Mouse (Mus musculus) right cerebral cortex, postnatal 14 days (tissue): ENCODE measurements around the gene Gnptg.
"Not testable (repeated sequence)": the region's sequence is repeated elsewhere in the genome, so short reads cannot be mapped to it uniquely, and the experiment has no call there.

ENCODE experiments used
- DNase-seq: peaks from one replicate; pipeline ENCODE4 v3.0.0; 2022

Gnptg gene

DNA sequence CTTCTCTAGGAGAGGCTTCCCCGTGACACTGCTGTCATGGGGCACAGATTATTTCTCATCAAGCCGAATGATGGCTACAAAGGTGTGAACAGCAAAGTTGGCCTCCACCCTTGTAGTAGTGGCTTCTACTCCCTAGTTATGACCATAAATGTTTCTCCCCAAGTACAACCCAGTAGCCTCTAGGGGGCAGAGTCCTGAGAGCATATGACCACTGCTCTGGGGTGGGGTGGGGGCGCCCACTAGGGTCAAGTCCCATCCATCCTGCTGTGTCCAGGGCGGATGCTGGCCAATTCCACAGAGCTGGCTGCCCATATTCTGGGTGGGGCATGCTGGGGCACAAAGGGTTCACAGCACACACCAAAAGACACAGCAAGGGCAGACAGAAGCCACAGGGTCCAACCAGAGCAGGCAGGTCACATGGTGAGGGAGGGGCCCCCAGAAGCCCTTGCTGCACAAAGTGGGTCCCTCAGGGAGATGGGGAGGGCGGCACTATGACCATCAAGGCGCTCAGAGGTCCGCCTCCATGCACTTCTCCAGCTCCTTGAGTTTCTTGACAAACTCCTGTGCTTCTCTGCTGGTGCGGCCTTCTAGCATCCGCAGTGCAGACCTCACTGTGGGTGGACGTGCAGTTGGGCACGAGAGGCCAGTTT lies 3.3 kb upstream of the Gnptg start:
- no peak for DNase-seq

DNA sequence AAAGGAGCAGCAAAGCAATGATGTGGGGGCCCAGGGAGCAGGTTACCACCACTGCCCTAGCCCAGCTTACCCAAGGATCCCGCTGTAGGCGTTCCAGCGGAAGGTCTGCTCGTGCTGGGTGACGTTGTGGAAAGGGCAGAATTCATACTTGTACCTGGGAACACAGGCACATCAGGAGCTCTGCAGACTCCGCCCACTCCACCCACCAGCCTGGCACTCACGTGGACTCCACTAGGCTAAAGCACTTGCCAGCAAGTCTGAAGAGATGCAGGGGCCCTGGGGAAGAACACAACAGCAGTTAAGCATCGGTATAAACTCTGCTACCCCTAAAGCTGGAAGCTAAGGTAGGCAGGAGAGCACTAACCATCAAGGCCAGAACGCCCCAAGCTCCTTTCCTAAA lies 4.3 kb downstream of the Gnptg start:
- no peak for DNase-seq

GRCm38 (mm10) chr17:25231621-25232020 lies 8.3 kb downstream of the Gnptg start:
- not testable (repeated sequence) for DNase-seq

DNA sequence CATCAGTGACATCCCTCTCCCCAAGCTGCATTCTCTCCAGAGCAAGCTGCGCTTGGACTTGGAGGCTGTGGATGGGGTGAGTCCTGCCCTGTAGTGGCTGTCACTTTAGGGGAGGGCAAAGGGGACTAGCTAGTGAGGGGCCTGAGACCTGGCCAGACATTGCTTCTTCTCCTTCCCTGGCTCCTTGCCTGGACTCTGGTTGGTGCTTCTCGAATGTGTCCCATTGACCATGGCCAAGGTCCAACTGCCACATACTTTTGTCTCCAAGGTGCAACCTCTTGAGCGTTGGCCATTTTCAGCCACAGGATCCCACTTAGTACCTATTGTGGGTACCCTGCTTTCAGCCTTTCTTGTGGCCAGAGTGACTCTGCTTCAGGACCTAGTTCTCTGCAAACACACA lies 9.2 kb downstream of the Gnptg start:
- DNase-seq, result no peak

DNA sequence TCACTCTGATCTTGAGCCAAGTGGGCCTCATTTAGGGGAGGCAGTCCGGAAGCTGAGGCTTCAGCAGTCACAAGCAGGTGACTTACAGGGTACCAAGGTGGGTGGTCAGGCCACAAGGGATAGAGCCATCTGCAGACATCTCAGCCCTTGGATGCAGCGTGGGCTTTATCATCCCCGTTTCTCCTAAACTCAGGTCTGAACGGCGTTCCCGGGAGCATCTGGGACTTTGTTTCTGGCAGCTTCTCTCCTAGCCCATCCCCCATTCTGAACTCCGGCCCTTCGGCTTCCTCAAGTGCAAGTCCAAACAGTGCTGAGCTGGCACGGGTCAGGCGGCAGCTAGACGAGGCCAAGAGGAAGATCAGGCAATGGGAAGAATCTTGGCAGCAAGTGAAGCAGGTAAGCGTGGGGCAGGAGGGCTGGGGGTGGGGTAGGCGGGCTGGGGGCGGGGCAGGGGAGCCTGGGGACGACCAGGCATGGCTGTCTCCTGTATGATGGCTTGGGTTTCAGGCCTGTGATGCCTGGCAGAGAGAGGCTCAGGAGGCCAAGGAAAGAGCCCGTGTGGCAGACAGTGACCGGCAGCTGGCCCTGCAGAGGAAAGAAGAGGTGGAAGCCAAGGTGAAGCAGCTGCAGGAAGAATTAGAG lies 9.8 kb downstream of the Gnptg start:
- DNase-seq, result not testable (repeated sequence)

DNA sequence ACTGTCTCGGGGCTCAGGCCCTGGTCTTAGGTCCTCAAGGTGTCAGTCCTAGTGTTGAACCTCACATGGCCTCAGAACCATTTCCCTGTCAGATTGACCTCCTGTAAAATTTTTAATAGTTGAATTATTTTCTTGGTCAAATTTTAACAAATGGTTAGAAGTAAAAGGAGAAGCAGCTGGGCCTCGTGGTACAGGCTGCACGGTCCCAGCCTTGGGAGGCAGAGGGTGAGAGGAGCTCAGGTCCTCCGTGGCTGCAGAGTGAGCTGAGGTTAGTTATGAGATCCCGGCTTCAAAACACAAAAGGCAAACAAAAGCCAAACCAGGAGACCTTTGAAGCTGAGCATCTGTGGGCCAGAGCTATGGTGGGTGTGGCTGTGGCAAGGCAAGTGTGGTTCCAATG lies 11.9 kb downstream of the Gnptg start:
- no peak for DNase-seq

DNA sequence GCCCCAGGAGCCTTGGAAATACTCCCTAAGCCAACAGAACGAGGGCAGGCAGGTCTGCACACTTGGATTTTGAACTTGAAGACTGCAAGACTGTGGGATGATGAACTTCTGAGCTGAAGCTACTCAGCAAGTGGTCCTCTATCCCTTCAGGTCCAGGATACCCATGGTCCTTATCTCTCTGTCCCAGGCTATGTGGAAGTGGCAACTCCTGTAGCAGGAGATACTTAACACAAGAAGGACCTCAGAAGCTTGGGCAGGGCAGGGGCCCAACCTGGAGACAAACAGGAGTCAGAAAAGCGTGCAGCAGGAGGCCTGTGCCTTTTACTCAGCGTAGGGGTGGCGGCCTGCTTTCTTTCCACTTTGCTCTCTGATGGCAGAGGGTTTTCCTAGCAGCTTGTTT lies 14.3 kb downstream of the Gnptg start:
- no peak for DNase-seq

- no peak for DNase-seq
These were observed 15.2 kb downstream of the Gnptg start for GRCm38 (mm10) chr17:25224586-25225222.

DNA sequence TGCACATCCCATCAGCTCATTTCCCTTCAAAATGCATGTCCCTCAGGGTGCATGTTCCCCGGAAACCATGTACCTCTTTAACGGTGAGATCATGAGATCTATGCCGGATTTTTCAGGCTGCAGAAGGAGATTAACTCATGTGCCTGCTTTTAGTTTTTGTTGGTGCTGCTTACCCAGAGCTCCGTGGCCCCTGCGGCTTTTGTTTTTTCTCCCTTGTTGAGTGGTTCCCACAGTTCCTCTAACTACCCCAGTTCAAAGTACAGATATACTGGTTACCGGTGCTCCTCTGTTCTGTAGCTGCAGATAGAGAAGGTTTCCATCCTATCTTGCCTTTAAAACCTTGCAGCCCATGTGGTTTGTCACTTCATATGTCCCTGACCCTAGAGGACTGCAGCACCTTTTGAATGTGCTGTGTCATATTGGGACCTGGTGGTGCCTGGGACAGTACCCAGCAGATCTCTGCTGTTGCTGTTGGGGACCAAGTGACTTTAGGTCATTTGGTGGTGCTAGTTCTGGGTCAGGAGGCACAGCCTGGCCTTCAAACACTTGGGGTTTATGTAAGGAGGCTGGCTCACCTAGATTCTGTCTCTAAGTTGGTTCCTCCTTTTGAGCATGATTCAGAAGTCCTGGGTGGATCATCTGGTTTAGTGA lies 16.8 kb downstream of the Gnptg start:
- DNase-seq, result no peak

DNA sequence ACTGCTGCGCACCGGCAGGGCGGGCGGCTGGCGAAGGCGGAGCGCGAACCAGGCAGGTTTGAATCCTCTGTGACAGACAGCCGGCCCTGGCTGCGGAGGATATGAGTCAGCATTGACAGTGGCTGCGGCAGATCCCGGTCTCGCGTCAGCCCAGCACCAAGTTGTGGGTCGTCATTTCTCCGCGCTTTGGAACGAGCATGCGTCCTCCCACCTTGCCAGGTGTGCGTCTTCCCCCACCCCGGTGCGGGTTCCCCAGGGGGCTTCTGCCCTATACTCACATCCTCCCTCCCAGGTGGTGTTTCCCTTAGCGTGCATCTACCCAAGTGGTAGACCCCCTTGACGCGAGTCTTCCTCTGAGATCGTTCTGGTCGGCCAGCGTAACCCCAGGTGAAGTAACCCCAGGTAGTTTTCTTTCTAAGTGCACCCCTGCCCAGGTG lies 17.4 kb downstream of the Gnptg start:
- DNase-seq, result peak; percentile 41

DNA sequence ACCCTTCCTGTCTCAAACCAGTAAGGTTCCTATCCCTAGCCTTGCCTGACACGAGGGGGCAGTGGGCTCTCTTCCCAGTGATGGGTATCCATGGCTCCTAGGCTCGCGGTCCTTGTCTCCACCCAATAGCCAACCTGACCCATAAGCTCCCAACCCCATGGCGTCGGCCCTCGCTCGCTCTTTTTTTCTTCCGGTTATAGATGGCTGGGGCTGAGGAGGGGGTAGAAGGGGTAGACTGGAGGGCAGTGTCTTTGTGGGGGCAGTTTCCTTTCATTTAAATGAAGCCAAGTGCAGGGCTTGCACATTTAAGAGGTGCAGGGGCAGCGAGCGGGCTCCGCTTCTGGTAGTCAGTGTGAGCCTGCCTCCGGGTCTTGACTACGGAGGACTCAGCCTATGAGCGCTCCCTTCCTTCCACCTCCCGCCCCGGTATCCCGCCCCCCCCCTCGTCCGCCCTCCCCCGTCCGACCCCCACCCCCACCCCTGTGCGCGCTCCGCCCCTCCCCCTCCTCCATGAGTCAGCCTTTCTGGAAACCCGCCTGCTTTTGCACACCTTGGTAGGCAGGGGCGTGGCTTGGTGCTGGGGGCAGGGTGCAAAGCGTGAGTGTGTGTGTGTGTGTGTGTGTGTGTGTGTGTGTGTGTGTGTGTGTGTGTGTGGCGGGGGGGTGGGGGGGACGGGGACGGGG lies 18.0 kb downstream of the Gnptg start:
- peak; percentile 71 for DNase-seq

DNA sequence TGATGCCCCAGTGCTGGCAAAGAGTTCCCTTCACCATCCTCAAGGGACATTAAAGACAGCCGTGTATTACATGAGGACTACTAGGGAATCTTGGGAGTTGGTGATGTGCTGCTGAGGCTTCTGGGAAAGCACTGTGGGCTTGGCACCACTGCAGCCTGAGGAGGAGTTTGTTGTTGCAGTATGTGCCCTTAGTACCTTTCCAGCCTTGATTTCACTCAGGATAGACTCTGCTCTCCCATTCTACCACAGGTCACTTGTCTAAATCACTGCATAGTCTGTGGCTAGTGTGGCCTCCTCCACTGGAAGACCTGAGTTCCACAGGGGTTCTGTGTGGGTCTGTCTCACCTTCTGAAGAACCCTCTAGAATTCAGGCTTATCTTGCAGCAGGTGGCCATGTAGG lies 19.2 kb downstream of the Gnptg start:
- no peak for DNase-seq

GRCm38 (mm10) chr17:25219492-25220295 lies 20.2 kb downstream of the Gnptg start:
- no peak for DNase-seq

DNA sequence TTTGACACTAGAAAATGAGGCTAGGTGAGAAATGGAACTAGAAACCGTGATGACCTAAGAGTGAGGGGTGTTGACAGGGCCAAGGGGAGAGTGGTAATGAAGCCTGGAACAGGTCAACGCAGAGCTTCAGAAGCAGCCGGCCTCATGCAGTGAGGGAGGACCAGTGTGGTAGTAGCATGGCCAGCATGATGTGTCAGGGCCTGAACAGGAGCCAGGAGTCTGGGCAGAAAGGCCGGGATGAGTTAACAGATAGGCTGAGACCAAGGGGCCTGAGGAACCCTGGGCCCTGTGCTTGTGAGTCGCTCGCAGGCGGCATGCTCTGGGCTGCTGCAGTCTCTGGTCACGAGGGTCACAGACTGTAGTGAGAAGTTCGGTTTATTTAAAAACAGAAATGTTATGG lies 21.0 kb downstream of the Gnptg start:
- DNase-seq, result no peak

DNA sequence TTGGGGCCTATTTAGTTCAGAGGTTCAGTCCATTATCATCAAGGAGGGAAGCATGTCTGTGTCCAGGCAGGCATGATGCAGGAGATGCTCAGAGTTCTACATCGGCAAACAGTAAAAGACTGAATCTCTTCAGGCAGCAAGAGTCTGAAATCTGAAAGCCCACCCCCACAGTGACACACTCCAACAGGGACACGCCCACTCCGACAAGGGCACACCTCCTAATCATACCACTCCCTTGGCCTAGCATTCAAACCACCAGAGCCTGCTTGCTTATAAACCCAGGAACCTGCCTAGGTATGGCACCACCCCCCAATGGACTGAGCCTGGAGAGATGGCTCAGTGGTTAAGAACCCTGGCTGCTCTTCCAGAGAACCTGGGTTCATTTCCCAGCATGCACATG lies 24.5 kb downstream of the Gnptg start:
- no peak for DNase-seq

DNA sequence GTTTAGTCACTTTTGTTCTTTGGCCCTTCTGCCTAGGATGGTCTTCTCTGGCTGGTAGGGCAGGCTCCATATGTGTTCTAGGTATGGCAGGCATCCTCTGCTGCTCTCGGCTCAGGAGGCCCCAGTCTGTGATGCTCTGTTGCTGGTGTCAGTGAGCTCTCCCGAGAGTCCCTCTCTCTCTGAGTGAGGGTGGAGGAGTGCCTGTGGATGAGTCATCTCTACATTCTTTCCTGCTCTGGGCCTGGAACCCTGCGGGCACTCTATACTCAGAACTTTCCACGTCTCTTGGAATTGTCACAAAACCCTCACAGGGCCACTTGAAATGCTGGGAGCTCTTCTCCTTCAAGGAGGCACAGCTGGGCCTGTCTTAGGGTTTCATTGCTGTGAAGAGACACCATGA lies 28.2 kb downstream of the Gnptg start:
- DNase-seq, result no peak

DNA sequence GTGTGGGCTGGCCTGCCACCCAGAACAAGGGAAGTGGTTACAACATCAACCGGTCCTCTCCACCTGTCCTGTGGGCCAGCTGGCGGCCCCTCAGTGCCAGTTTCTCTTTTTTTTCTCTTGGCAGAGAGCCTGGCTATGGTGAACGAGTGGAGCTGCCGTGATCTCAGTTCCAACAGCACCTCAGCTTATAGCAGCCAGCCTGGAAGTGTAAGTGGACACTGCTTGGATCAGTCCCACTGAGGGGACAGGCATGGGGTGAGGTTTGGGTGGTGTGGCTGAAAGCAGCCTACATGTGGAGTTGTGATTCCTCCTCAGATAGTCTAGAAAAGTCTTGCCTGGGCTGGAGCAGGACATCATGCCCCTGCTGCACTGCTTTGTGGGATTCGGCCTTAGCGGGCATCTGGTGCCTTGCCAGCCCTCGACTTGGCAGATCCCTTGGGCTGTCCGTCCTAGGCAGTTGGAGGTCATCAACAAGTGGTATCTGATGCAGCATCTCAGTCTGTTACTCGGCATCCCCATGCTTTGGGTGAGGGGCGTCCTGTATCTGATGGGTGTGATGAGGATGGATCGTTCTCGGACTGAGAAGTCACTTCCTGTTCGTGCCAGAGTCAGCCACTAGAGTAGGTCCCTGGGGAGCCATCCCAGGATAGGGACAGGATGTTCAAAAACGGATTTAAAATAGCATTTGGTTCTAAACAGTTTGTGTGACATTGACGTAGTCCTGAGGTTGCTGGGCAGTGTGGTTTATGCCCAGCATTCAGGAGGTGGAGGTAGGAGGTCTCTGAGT lies 29.1 kb downstream of the Gnptg start:
- DNase-seq, result no peak

- DNase-seq, result no peak
These were observed 29.9 kb downstream of the Gnptg start for GRCm38 (mm10) chr17:25210006-25210405.

- DNase-seq, result no peak
These were observed 37.5 kb downstream of the Gnptg start for GRCm38 (mm10) chr17:25202401-25202800.

- DNase-seq, result no peak
These were observed 50.8 kb downstream of the Gnptg start for GRCm38 (mm10) chr17:25189091-25189490.
